Mouse (Mus musculus) mature B cell (primary cell): ENCODE measurements around the gene Amigo1.

Source experiments
- in situ Hi-C: fragments of 300-500 bp; cut with MboI; formaldehyde crosslinking; loops from 2 replicates; pipeline ENCODE4 v1.14.3; 2019

The Amigo1 gene

GRCm38 (mm10) chr3:108180514-108180913 is 5.6 kb upstream of the Amigo1 start:
- in situ Hi-C loops = no loop called here

DNA sequence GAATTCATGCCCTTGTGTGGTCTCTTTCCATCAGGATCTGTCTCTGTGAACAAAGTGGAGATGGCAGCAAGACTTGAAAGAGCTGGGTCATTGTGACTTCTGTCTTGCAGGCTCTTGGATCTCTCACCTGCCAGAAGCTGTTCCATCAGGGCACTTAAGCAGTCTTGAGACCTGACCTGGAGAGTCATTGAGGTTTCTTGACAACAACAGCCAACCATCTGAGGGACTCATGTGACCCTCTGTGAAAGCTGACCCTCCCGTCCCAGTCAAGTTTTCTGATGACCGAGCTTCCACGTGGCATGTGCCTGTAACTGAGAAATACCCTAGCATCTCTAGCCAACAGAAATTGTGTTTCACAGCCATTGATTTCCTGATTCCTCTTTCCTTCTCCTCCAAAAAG is 1.4 kb upstream of the Amigo1 start:
- in situ Hi-C loops = no loop called here

- in situ Hi-C loops = no loop called here
Observed at GRCm38 (mm10) chr3:108185460-108186097, 556 bp upstream of the Amigo1 start.

- in situ Hi-C loops = no loop called here
Observed at GRCm38 (mm10) chr3:108187111-108187795, 1.1 kb downstream of the Amigo1 start.

DNA sequence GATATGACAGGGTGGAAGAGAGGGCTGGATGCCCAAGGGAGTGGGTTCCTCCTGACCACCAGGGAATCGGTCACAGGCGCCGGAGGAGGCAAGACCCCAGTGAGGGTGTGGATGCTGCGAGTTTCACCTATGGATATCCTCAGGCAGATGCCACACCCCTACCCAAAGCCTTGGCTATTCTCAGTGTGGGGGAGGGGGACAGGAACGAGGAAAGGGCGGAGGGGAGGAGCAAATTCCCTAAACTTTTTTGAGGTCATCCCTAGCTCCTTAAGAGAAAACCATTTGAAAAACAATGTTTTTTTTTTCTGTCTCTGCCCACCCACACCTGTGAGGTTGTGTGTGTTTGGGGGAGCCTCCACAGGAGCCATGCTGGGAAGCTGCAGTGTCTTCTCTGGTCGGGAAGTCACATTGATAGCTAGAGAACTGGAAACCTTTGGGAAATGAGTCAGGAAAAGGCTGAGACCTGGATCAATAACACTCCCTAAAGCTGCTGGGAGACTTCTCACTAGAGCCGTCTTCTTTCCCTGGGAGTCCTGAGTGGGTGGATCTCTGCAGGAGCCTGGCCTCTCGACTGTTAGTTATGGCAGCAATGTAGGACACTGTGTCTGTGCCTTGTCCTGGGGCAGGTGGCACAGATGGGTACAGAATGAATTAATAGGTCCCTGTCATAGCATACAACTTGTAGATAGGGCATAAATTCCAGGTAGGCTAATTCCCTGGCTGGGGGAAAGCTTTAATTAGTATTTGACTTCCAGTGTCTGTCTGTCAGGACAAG is 2.8 kb downstream of the Amigo1 start:
- in situ Hi-C loops = no loop called here

DNA sequence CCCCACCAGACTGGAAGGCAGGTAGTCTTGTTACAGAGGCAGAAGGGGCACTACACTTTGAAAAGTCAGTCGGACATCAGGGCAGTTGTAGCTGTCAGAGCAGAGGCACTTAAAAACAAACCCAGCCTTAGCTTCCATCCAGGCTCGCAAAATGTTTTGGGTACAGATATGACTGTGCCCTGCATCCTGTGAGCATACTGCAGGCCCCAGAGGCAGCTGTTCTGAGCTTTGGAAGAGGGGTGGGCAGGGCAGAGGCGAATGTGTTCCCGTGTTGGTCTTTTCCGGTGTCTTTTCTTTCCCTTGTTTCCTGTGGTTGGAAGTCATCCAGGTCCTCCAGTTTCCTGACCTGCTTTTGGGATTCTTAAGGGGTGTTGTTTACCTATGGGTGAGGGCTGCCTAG is 3.8 kb downstream of the Amigo1 start:
- in situ Hi-C loops = no loop called here

DNA sequence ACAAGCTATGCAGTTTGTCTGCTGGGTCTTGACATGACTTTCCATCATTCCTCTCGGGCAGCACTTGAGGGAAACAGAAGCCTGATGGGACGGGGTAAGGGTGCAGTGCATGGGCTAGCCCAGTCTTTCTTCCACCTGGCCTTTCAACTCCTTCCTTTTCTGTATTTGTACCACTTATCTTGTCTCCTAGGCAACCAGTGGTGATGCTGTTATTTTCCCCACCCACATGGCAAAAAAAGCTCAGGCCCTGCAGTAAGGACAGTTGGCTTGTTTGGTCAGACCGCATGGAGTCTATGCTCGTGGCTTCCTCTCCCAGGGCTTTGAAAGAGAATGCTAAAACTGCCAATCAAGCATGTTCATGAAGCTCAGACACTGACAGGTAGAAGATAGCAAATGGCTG is 7.6 kb downstream of the Amigo1 start:
- in situ Hi-C loops = no loop called here

- in situ Hi-C loops = no loop called here
Observed at GRCm38 (mm10) chr3:108195287-108195686, 9.2 kb downstream of the Amigo1 start.

- in situ Hi-C loops = no loop called here
Observed at GRCm38 (mm10) chr3:108195941-108196590, 9.9 kb downstream of the Amigo1 start.

- in situ Hi-C loops = no loop called here
Observed at GRCm38 (mm10) chr3:108197066-108197497, 10.9 kb downstream of the Amigo1 start.

DNA sequence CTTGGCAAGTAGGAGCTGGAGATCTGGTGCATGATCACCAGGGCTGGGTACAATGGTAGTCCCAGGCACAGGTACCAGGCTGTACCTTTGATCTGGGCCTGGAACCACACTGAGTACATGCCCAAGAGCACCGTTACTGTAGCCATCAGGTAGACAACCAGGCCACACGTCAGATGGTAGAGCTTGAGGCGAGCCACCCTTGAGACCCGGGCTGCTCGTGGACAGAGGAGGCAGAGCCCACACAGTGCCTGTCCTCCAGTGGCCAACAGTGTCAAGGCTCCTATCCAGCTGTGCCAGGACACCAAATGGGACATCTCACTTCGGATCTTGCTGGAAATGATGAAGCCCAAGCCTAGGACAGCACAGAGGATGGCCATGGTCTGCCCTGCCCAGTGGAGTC is 13.1 kb downstream of the Amigo1 start:
- in situ Hi-C loops = no loop called here

DNA sequence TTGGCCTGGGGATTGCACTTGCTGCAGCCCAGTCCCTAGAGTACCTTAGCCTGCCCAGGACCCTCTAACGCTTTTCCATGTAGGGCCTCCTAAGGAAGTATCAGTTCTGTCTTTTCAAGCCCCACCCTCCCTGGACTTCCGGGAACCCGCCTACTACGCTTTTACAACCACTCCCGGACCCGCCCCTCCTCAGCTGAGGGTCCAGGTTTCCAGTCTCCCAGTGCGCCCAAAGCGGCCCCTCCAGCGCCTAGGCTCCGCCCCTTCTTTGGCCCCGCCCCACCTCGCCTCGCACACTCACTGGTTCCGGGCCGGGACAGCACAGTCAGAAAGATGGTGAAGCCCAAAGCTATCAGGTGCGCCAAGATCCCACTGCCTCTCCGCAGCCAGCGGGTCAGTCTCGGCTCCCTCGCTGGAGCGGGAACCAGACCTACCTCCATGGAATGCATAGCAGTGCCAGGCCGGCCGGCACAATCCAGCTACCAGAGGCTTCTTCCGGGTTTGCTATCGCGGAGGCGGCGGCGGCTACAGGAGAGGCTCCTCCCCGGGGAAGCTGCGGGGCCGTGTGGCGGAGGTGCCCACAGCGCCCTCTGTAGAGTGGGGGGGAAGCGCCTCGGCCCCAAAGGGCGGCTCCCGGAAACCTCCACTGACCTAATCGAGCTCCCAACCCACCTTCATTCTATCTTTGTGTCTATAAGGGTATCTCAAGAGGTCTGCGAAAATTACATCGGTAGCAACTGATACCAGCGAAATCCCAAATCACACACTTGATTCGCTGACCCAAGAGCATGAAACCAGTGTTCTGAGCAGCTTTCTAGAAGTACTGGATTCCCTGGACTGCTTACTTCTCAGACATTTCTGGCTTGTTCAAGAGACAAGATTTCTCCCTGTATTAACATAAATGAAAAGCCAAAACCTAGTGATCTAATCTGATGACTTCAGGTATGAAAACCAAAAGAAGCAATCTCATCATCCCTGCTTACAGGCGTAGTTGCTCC is 14.5 kb downstream of the Amigo1 start, which contains the start of gene Cyb561d1:
Gene Cyb561d1 (minus strand): TSS at position 884 of the 995 bp plus-strand sequence.
- in situ Hi-C loops = no loop called here

GRCm38 (mm10) chr3:108202506-108202905 is 16.4 kb downstream of the Amigo1 start:
- in situ Hi-C loops = no loop called here

DNA sequence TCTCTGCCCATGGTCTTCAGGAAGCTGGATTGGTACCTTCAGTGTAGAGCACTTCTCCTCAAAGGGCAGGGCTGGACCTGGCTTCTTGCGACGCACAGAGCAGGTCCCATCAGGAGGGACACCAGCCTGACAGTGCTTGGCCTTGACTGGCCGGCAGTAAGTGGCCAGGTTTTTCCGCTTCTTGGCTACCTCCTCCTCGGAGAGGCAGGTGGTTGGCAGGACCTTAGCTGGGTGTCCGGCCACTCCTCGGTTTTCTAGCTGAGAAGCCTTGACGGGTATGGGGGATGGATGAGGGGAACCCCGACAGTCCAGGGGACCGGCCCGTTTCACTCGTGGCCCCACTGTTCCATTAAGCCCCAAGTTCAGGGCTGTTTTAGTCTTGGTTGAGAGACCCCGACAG is 17.1 kb downstream of the Amigo1 start:
- in situ Hi-C loops = no loop called here

- in situ Hi-C loops = no loop called here
Observed at GRCm38 (mm10) chr3:108203621-108204325, 17.6 kb downstream of the Amigo1 start.

- in situ Hi-C loops = no loop called here
Observed at GRCm38 (mm10) chr3:108204470-108204869, 18.3 kb downstream of the Amigo1 start.

DNA sequence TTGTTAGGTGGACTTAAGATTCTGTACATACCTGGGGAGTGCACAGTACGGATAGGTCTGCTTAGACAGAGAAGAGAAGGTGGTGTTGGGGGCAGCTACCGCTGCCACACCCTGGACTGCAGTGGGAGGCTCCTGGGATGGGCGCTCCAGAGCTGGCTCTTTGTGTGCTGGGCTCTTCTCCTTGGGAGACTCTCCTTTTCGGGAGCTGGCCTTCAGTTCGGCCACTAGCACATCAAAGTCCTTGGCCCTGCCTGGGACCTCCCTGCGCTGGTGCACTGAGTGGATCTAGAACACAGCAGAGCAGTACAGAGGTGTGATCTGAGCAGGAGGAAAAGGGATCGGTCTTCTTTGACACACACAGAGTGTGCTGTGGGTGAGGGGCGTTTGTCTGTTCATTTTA is 19.5 kb downstream of the Amigo1 start:
- in situ Hi-C loops = no loop called here

- in situ Hi-C loops = no loop called here
Observed at GRCm38 (mm10) chr3:108206731-108207375, 20.7 kb downstream of the Amigo1 start.

DNA sequence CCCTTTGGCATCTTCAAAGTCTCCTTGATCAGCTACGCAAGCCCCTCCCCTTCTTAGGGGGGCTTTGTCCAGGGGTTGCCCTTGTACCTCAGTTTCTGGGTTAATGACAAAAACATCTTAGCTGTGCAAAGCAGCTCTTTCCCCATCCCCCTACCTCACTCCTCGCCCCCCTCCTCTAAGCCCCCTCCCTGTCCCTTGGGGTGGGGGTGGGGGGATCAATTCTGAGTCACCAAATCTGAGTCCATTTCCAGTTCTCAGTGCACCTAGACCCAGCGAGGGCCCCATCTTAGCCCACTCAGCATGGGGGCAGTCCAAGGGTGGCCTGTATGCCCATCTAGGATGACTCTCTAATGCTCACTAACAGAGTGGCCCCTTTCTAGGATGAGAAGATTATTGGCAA is 22.9 kb downstream of the Amigo1 start:
- in situ Hi-C loops = no loop called here

DNA sequence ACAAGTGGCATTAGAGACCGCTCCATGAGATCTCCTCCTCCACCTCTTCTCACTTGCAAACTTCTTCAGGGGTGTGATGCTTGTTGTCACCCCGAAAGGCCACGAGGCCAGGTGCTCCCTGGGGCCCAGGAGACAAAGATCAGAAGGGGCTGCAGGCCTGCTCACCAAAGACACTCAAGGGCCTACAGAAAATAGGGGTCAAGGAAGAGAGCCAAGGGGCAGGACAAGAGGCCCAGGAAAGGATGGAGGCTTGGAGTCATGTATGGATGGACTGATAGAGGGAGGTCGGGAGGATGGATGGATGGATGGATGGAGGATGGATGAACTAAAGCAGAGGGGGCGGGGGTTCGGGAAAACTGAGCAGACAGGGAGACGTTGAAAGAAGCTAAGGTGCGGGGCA is 23.4 kb downstream of the Amigo1 start:
- in situ Hi-C loops = no loop called here
